Mouse (Mus musculus): ENCODE data around the gene Dmc1. TPM values are rescaled to one million over a fixed set of nuclear protein-coding genes. Genes with fewer than 3 reads are reported as not detected.
A peak's percentile ranks its signal among the peaks of the same experiment; 100 is the strongest.

Gene Dmc1
- not detected in 2 replicates for polyA plus RNA-seq (2012; ENCODE audit: insufficient read depth, insufficient read length, missing spikeins)

DNA sequence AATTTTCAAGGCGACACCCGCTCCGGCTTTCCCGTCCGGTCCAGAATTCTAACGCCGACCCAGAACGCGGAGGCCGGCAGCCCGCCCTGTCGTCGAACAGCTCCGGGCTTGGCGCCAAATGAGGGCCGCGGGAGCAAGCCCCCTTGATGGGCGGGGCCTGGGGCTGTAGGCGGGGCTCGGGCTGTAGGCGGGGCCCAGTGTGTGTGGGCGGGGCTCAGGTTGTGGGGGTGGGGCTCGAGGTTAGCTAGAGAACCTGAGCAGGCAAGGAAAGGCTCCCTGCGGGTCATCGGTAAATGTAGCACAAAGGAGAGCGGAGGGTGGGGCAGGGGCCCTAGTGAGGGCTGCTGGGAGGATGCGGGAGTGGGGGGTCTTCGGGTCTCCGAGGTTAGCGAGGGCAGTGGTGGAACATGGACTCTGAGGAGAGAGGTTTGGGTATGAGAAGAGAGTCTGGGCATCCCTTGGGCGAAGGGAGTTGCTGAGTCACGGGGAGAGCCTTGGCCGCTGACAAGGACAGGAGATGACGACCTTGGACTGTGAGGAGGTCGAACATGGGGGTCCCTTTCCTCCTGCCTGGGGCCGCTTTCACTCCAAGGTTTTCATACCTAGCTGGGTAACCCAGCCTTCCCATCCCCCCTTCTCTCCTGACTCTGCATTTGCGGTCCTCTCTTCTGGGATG is at the start of gene Dmc1:
TSS of gene Dmc1 (minus strand) at position 120 of the 676 bp plus-strand sequence.
- Histone ChIP-seq H3K4me1 (ENCODE audit: control insufficient read depth, insufficient read depth, insufficient read length, low read length) (no peaks in the 10 kb centered on the region), H3K27ac (replicated peaks; ENCODE audit: low read depth, low read length) (no peak within 1 kb of the TSS), H3K4me3 (ENCODE audit: insufficient read depth, low read depth, low read length) (peak within 1 kb of the TSS; percentile 32; the same call in 1 of the 2 replicates)

GRCm38 (mm10) chr15:79651481-79651880 is 46.6 kb upstream of the Dmc1 start:
- H3K27ac ChIP-seq (replicated peaks; ENCODE audit: low read depth, low read length) = no peak overlapping the region
- no peak overlapping the region for H3K4me3 ChIP-seq (ENCODE audit: insufficient read depth, low read depth, low read length)
- no peaks in the 10 kb centered on the region for H3K4me1 ChIP-seq (ENCODE audit: control insufficient read depth, insufficient read depth, insufficient read length, low read length)

DNA sequence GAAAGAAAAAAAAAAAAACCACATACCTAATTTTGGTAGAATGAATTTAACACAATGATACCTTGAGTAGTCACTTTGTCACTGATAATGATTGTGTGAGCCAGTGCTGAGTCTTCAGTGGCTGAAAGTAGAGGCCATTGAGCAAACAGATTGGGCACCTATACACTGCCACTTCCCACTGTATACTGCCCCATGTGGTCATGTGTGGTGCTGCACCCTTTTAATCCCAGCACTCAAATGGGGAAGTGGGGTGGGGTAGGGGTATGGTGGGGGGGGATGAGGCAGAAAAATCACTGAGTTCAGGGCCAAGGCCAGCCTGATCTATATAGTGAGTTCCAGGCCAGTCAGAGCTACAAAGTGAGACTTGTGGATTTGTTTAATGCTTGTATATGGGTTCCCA is 45.7 kb upstream of the Dmc1 start:
- Histone ChIP-seq H3K4me3 (ENCODE audit: insufficient read depth, low read depth, low read length) (no peak overlapping the region), H3K27ac (replicated peaks; ENCODE audit: low read depth, low read length) (no peak overlapping the region), H3K4me1 (ENCODE audit: control insufficient read depth, insufficient read depth, insufficient read length, low read length) (no peaks in the 10 kb centered on the region)

- Histone ChIP-seq H3K4me3 (ENCODE audit: insufficient read depth, low read depth, low read length) (no peak overlapping the region), H3K4me1 (ENCODE audit: control insufficient read depth, insufficient read depth, insufficient read length, low read length) (no peaks in the 10 kb centered on the region), H3K27ac (replicated peaks; ENCODE audit: low read depth, low read length) (no peak overlapping the region)
These were observed 43.2 kb upstream of the Dmc1 start for GRCm38 (mm10) chr15:79648130-79648529.

GRCm38 (mm10) chr15:79645483-79645882 is 40.6 kb upstream of the Dmc1 start:
- H3K4me1 ChIP-seq (ENCODE audit: control insufficient read depth, insufficient read depth, insufficient read length, low read length) = no peaks in the 10 kb centered on the region
- no peak overlapping the region for H3K27ac ChIP-seq (replicated peaks; ENCODE audit: low read depth, low read length)
- H3K4me3 ChIP-seq (ENCODE audit: insufficient read depth, low read depth, low read length) = no peak overlapping the region

- no peak overlapping the region for H3K4me3 ChIP-seq (ENCODE audit: insufficient read depth, low read depth, low read length)
- H3K4me1 ChIP-seq (ENCODE audit: control insufficient read depth, insufficient read depth, insufficient read length, low read length) = no peaks in the 10 kb centered on the region
- H3K27ac ChIP-seq (replicated peaks; ENCODE audit: low read depth, low read length) = no peak overlapping the region
These were observed 36.4 kb upstream of the Dmc1 start for GRCm38 (mm10) chr15:79641135-79641817.

DNA sequence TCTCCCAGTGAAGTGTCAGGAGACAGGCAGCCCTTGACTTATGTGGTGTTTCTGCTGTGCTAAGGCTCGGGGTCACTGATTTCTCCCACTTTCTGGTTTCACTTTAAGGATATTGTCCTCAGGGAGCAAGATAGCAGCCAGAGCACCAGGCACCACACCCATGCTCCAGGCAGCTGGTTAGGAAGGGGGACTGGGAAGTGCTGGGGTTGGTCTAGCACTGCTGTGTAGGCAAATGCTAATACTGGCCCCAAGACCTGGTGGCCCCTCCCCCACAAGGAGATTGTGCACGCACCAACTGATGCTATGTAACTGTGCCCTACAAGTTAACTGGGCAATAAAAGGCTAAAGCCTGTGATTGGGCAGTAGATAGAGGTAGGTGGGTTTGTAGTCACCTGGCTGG is 25.6 kb upstream of the Dmc1 start:
- H3K4me1 ChIP-seq (ENCODE audit: control insufficient read depth, insufficient read depth, insufficient read length, low read length) = no peaks in the 10 kb centered on the region
- no peak overlapping the region for H3K27ac ChIP-seq (replicated peaks; ENCODE audit: low read depth, low read length)
- no peak overlapping the region for H3K4me3 ChIP-seq (ENCODE audit: insufficient read depth, low read depth, low read length)

- Histone ChIP-seq H3K4me1 (ENCODE audit: control insufficient read depth, insufficient read depth, insufficient read length, low read length) (no peaks in the 10 kb centered on the region), H3K4me3 (ENCODE audit: insufficient read depth, low read depth, low read length) (no peak overlapping the region), H3K27ac (replicated peaks; ENCODE audit: low read depth, low read length) (no peak overlapping the region)
These were observed 15.0 kb upstream of the Dmc1 start for GRCm38 (mm10) chr15:79619770-79620414.

DNA sequence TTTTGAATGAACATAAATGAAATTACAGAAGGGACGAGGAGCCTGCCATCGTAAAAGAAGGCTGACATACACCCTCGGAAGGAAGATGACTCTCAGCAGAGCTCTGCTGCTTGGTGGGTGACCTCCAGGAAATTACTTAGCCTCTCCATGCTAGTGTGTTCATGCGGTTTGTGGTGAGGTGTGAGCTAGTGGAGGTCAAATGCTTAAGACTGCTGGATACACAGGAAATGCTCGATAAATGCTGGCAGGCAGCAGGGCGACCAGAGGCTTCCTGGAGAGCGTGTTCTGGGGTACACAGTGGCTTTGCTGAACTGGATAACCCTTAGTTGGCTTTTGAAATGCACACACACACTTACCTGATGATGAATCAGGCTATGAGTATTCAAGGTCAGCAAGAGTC is 13.5 kb upstream of the Dmc1 start:
- H3K4me3 ChIP-seq (ENCODE audit: insufficient read depth, low read depth, low read length) = no peak overlapping the region
- H3K27ac ChIP-seq (replicated peaks; ENCODE audit: low read depth, low read length) = no peak overlapping the region

GRCm38 (mm10) chr15:79617135-79617534 is 12.2 kb upstream of the Dmc1 start:
- H3K4me1 ChIP-seq (ENCODE audit: control insufficient read depth, insufficient read depth, insufficient read length, low read length) = no peaks in the 10 kb centered on the region
- no peak overlapping the region for H3K27ac ChIP-seq (replicated peaks; ENCODE audit: low read depth, low read length)
- H3K4me3 ChIP-seq (ENCODE audit: insufficient read depth, low read depth, low read length) = no peak overlapping the region

More for the DNA sequence above, 13.5 kb upstream of the Dmc1 start:
- H3K4me1 ChIP-seq (ENCODE audit: control insufficient read depth, insufficient read depth, insufficient read length, low read length) = no peaks in the 10 kb centered on the region

DNA sequence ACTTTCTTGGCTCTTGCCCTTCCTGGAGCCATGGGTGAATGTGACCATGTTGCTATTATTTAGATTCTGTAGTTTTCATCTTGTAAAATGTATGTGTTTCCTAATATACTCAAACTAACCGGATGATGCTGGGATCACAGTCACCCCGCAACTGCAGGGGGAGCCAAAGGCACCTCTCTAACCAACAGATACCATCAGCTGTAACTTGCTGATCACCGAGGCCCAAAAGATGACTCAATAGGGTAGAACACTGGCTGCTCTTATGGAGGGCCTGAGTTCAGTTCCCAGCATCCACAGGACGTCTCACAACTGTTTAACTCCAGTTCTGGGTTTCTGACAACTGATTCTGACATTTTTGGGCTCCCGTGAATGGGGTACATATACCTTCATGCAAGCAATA is 11.8 kb upstream of the Dmc1 start:
- Histone ChIP-seq H3K4me1 (ENCODE audit: control insufficient read depth, insufficient read depth, insufficient read length, low read length) (no peaks in the 10 kb centered on the region), H3K4me3 (ENCODE audit: insufficient read depth, low read depth, low read length) (no peak overlapping the region), H3K27ac (replicated peaks; ENCODE audit: low read depth, low read length) (no peak overlapping the region)

- H3K27ac ChIP-seq (replicated peaks; ENCODE audit: low read depth, low read length) = no peak overlapping the region
- no peaks in the 10 kb centered on the region for H3K4me1 ChIP-seq (ENCODE audit: control insufficient read depth, insufficient read depth, insufficient read length, low read length)
- no peak overlapping the region for H3K4me3 ChIP-seq (ENCODE audit: insufficient read depth, low read depth, low read length)
These were observed 10.6 kb upstream of the Dmc1 start for GRCm38 (mm10) chr15:79615501-79615900.

DNA sequence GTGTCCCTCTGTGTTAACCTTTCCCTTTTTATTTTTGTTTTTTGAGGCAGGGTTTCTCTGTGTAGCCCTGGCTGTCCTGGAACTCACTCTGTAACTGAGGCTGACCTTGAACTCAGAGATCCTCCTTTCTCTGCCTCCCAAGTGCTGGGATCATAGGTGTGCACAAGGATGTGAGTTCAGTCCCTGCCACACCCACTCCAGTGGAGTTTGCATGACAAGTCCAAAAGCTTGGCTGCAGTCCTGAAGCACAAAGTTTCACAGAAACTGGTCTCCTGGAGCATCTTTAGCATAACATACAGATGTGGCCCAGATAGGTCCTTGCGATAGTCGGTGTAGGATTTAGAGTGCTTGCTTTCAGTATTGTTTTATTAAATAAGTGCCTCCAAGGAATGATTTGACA is 4.3 kb upstream of the Dmc1 start:
- Histone ChIP-seq H3K4me3 (ENCODE audit: insufficient read depth, low read depth, low read length) (no peak overlapping the region), H3K4me1 (ENCODE audit: control insufficient read depth, insufficient read depth, insufficient read length, low read length) (no peaks in the 10 kb centered on the region), H3K27ac (replicated peaks; ENCODE audit: low read depth, low read length) (no peak overlapping the region)

GRCm38 (mm10) chr15:79608214-79608613 is 3.3 kb upstream of the Dmc1 start:
- no peaks in the 10 kb centered on the region for H3K4me1 ChIP-seq (ENCODE audit: control insufficient read depth, insufficient read depth, insufficient read length, low read length)
- no peak overlapping the region for H3K4me3 ChIP-seq (ENCODE audit: insufficient read depth, low read depth, low read length)
- no peak overlapping the region for H3K27ac ChIP-seq (replicated peaks; ENCODE audit: low read depth, low read length)

- H3K4me1 ChIP-seq (ENCODE audit: control insufficient read depth, insufficient read depth, insufficient read length, low read length) = no peaks in the 10 kb centered on the region
- H3K4me3 ChIP-seq (ENCODE audit: insufficient read depth, low read depth, low read length) = no peak overlapping the region
- no peak overlapping the region for H3K27ac ChIP-seq (replicated peaks; ENCODE audit: low read depth, low read length)
These were observed 2.8 kb upstream of the Dmc1 start for GRCm38 (mm10) chr15:79607757-79608156.
